Mouse (Mus musculus) liver, adult 10 weeks (tissue): Measurements from ENCODE around the gene Hivep2. TPM values are rescaled to one million over a fixed set of nuclear protein-coding genes. Genes with fewer than 3 reads are reported as not detected.

Experiments
- polyA plus RNA-seq: library from polyadenylated mRNA; stranded (reverse); fragments of 350-450 nt; fragmentation: Illumina TruSeq; extraction: RNeasy Lipid Tissue Mini Kit (QIAGEN cat#74804); gene quantifications from one replicate; pipeline ENCODE4 v1.2.3, GENCODE M21; 2014; ENCODE audit warnings: low read depth, low replicate concordance

Hivep2 gene
- polyA plus RNA-seq = 1.8 TPM

DNA sequence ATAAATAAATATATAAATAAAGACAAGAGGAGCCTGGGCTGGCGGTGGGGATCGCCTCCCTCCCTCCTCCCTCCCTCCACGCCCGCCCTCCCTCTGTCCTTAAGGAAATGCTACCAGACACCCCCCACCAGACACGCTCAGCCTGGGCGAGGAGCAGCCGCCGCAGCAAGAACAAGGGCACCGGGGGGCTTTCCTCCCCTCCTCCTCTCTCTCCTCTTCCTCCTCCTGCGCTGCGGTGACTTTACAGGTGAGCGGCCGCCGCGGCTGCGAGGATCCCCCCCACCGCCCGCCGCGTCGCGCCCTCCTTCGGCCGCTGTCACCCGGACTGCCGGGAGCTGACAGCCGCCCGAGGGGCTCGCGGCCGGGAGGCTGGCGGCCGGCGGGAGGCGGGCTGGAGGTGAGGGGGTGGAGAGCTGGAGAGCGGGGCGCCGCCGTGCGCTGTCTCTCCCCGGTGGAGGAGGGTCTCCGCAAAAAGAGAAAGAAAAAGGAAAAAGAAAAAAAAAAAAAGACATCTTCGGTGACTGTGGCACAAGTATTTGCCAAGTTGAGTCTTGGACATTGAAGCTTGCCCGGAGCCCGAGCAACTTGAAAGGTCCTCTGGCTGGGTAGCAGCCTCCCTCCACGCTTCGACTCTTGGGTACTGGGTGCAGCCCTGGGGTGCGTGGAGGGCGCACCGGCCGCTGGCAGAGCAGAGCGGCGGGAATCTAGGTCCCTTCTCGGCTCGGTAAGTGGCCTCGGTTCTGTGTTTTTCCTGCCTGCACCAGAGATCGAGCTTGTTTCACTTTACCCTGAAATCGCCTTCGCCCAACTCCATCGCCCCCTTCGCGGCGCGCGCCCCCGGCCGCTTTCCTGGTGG, at the start of gene Hivep2:
Gene Hivep2 (plus strand): TSS at position 102 of the 856 bp plus-strand sequence.

Other genes starting within 250 kb of the Hivep2 start
- 31.3 TPM for gene Aig1, start 97.1 kb upstream of the Hivep2 start, polyA plus RNA-seq